Mouse (Mus musculus) kidney, embryonic 16.5 days (tissue): Measurements from ENCODE around the gene Zmat3. TPM values are rescaled to one million over a fixed set of nuclear protein-coding genes. Genes with fewer than 3 reads are reported as not detected.

ENCODE experiments used
- ATAC-seq: fragments of 200-750 bp; cut with Nextera tagmentation; 2 replicates; pipeline ENCODE4 v1.8.0; 2017; ENCODE audit warnings: moderate TSS enrichment; ENCODE audit not compliant: low FRiP score, low TSS enrichment
- H3K27ac ChIP-seq: fragments of 300-500 bp; sonication (generic); 2 replicates; pipeline ENCODE4 v1.5.1; 2014; ENCODE audit warnings: low read length
- H3K27me3 ChIP-seq: fragments of 300-500 bp; sonication (generic); 2 replicates; pipeline ENCODE4 v1.6.1; 2014; ENCODE audit warnings: low read length, control low read depth, mixed read lengths; ENCODE audit not compliant: insufficient read depth
- H3K36me3 ChIP-seq: fragments of 300-500 bp; sonication (generic); 2 replicates; pipeline ENCODE4 v1.6.1; 2014; ENCODE audit warnings: low read length, control low read depth, mixed read lengths; ENCODE audit not compliant: insufficient read depth
- H3K4me1 ChIP-seq: fragments of 300-500 bp; sonication (generic); 2 replicates; pipeline ENCODE4 v1.6.1; 2014; ENCODE audit warnings: low read length, control low read depth, mixed read lengths; ENCODE audit not compliant: insufficient read depth
- H3K4me2 ChIP-seq: fragments of 300-500 bp; sonication (generic); replicated peaks from 2 replicates; pipeline ENCODE4 v1.6.1; 2014; ENCODE audit warnings: low read depth, low read length
- H3K4me3 ChIP-seq: fragments of 300-500 bp; sonication (generic); 2 replicates; pipeline ENCODE4 v1.5.1; 2014; ENCODE audit warnings: mild to moderate bottlenecking, low read length
- H3K9ac ChIP-seq: fragments of 300-500 bp; sonication (generic); replicated peaks from 2 replicates; pipeline ENCODE4 v1.6.1; 2014; ENCODE audit warnings: low read length
- H3K9me3 ChIP-seq: fragments of 300-500 bp; sonication (generic); 2 replicates; pipeline ENCODE4 v1.6.1; 2016; ENCODE audit warnings: low read length, control low read depth
- WGBS: fragments of 180-500 bp; shearing (Covaris S2); extraction: QIAGEN DNeasy Blood & Tissue Kit; methylation state at CpG from one replicate; pipeline ENCODE4 v1.1.7; 2014; 5-methylcytosine and 5-hydroxymethylcytosine counted together
- polyA plus RNA-seq: library from polyadenylated mRNA; unstranded; fragments of >200 nt; fragmentation: Nextera tagmentation; extraction: Ambion mirVana; gene quantifications from 2 replicates; pipeline ENCODE4 v1.2.1, GENCODE M21; 2015

The Zmat3 gene
- polyA plus RNA-seq = 3.6 and 4.2 TPM in 2 replicates

- Histone ChIP-seq H3K4me1 (peaks cover 15% of the 10 kb centered on the region), H3K27ac (peak within 1 kb of the TSS; percentile 59), H3K27me3 (no peaks in the 10 kb centered on the region), H3K36me3 (no peaks in the 10 kb centered on the region), H3K9ac (peak within 1 kb of the TSS; percentile 84), H3K4me2 (peak within 1 kb of the TSS; percentile 92), H3K9me3 (no peaks in the 10 kb centered on the region), H3K4me3 (peak within 1 kb of the TSS; percentile 92)
- WGBS = 3% methylated on average over 36 of the region's 48 CpGs
- ATAC-seq = peak; percentile 80
Measured at GRCm38 (mm10) chr3:32365546-32366245, at the start of gene Zmat3. Gene Zmat3, minus strand, starts transcription at chr3:32366014.

- 36% methylated on average over 4 of the region's 4 CpGs for whole genome bisulfite sequencing
- Histone ChIP-seq H3K9me3 (no peaks in the 10 kb centered on the region), H3K4me1 (peaks cover 22% of the 10 kb centered on the region), H3K36me3 (no peaks in the 10 kb centered on the region), H3K9ac (no peak overlapping the region), H3K27ac (no peak overlapping the region), H3K4me2 (no peak overlapping the region), H3K27me3 (no peaks in the 10 kb centered on the region), H3K4me3 (no peak overlapping the region)
- no peak for ATAC-seq
Measured at GRCm38 (mm10) chr3:32414381-32414780, 48.6 kb upstream of the Zmat3 start.

- WGBS = 72% methylated on average over 7 of the region's 7 CpGs
- no peaks in the 10 kb centered on the region for H3K27me3 ChIP-seq
- H3K36me3 ChIP-seq = no peaks in the 10 kb centered on the region
- peaks cover 27% of the 10 kb centered on the region for H3K4me1 ChIP-seq
- H3K9ac ChIP-seq = no peak overlapping the region
- no peak overlapping the region for H3K4me2 ChIP-seq
- no peak overlapping the region for H3K27ac ChIP-seq
- H3K4me3 ChIP-seq = no peak overlapping the region
- no peaks in the 10 kb centered on the region for H3K9me3 ChIP-seq
- no peak for ATAC-seq
Measured at GRCm38 (mm10) chr3:32412502-32413044, 46.8 kb upstream of the Zmat3 start.

- H3K4me1 ChIP-seq = peaks cover 9% of the 10 kb centered on the region
- no peaks in the 10 kb centered on the region for H3K9me3 ChIP-seq
- no peaks in the 10 kb centered on the region for H3K27me3 ChIP-seq
- H3K27ac ChIP-seq = no peak overlapping the region
- ATAC-seq = no peak; the same call in 1 of the 2 replicates
- H3K9ac ChIP-seq = no peak overlapping the region
- 95% methylated on average over 3 of the region's 3 CpGs for WGBS
- H3K4me3 ChIP-seq = no peak overlapping the region
- no peak overlapping the region for H3K4me2 ChIP-seq
- H3K36me3 ChIP-seq = no peaks in the 10 kb centered on the region
Measured at GRCm38 (mm10) chr3:32408811-32409273, 43.0 kb upstream of the Zmat3 start.

- no peak for ATAC-seq
- WGBS = 73% methylated on average over 6 of the region's 6 CpGs
Measured at GRCm38 (mm10) chr3:32406804-32407203, 41.0 kb upstream of the Zmat3 start.

GRCm38 (mm10) chr3:32405699-32406098, 39.9 kb upstream of the Zmat3 start:
- no peaks in the 10 kb centered on the region for H3K36me3 ChIP-seq
- H3K9ac ChIP-seq = no peak overlapping the region
- WGBS = 87% methylated on average over 1 of the region's 1 CpGs

More at GRCm38 (mm10) chr3:32406804-32407203, 41.0 kb upstream of the Zmat3 start:
- Histone ChIP-seq H3K9ac (no peak overlapping the region), H3K4me1 (peaks cover 14% of the 10 kb centered on the region; the same call in 1 of the 2 replicates), H3K4me2 (no peak overlapping the region), H3K36me3 (no peaks in the 10 kb centered on the region), H3K27me3 (no peaks in the 10 kb centered on the region), H3K4me3 (no peak overlapping the region), H3K27ac (no peak overlapping the region), H3K9me3 (no peaks in the 10 kb centered on the region)

GRCm38 (mm10) chr3:32402990-32403885, 37.4 kb upstream of the Zmat3 start:
- Histone ChIP-seq H3K27ac (no peak overlapping the region), H3K9me3 (no peaks in the 10 kb centered on the region), H3K4me3 (no peak overlapping the region), H3K4me1 (peaks cover 35% of the 10 kb centered on the region), H3K36me3 (no peaks in the 10 kb centered on the region), H3K9ac (no peak overlapping the region), H3K27me3 (no peaks in the 10 kb centered on the region), H3K4me2 (no peak overlapping the region)
- WGBS = 75% methylated on average over 7 of the region's 7 CpGs
- ATAC-seq = no peak

More at GRCm38 (mm10) chr3:32405699-32406098, 39.9 kb upstream of the Zmat3 start:
- no peaks in the 10 kb centered on the region for H3K27me3 ChIP-seq
- no peak overlapping the region for H3K27ac ChIP-seq
- no peak overlapping the region for H3K4me2 ChIP-seq
- no peaks in the 10 kb centered on the region for H3K9me3 ChIP-seq
- H3K4me3 ChIP-seq = no peak overlapping the region
- H3K4me1 ChIP-seq = peaks cover 19% of the 10 kb centered on the region; the same call in 1 of the 2 replicates
- no peak for ATAC-seq

- no peaks in the 10 kb centered on the region for H3K27me3 ChIP-seq
Measured at GRCm38 (mm10) chr3:32401591-32401990, 35.8 kb upstream of the Zmat3 start.

GRCm38 (mm10) chr3:32399931-32400330, 34.1 kb upstream of the Zmat3 start:
- Histone ChIP-seq H3K4me3 (no peak overlapping the region), H3K9me3 (no peaks in the 10 kb centered on the region), H3K9ac (no peak overlapping the region), H3K27ac (0 out of 2 replicates have a peak overlapping the region, but pooled peaks have one; percentile 36), H3K36me3 (no peaks in the 10 kb centered on the region), H3K4me1 (peaks cover 37% of the 10 kb centered on the region), H3K4me2 (peak overlapping the region; percentile 16), H3K27me3 (no peaks in the 10 kb centered on the region)
- WGBS = 41% methylated on average over 2 of the region's 2 CpGs
- ATAC-seq = no peak

More at GRCm38 (mm10) chr3:32401591-32401990, 35.8 kb upstream of the Zmat3 start:
- 66% methylated on average over 3 of the region's 3 CpGs for WGBS
- H3K4me1 ChIP-seq = peaks cover 37% of the 10 kb centered on the region
- no peak for ATAC-seq
- H3K27ac ChIP-seq = no peak overlapping the region
- no peak overlapping the region for H3K4me3 ChIP-seq
- no peaks in the 10 kb centered on the region for H3K9me3 ChIP-seq
- no peak overlapping the region for H3K4me2 ChIP-seq
- no peak overlapping the region for H3K9ac ChIP-seq
- no peaks in the 10 kb centered on the region for H3K36me3 ChIP-seq
